Mouse (Mus musculus) c-Kit-positive CD71-negative TER-119-negative erythroid progenitor cells, embryonic 14.5 days (primary cell): ENCODE results near the gene 1110065P20Rik.
A peak's percentile ranks its signal among the peaks of the same experiment; 100 is the strongest.

ENCODE experiments used
- DNase-seq: peaks from one replicate; pipeline ENCODE4 v3.0.0-alpha.2; 2013; ENCODE audit warnings: low read depth

The 1110065P20Rik gene

DNA sequence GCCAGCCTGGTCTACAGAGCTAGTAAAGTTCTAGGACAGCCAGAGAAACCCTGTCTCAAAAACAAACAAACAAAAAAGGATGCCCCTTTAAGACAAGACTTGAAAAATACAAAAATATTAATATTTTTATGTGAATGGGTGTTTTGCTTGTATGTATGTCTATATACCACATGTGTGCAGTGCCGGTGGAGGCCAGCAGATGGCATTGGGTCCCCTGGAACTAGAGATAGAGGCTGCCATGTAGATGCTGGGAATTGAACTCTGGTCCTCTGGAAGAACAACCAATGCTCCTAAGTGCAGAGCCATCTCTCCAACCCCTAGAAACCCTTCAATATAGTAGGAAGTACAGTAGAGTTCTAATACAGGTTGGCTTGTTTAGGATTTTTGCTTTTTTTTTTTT, 10.0 kb downstream of the 1110065P20Rik start:
- no peak for DNase-seq

GRCm38 (mm10) chr4:124838035-124838700, 12.8 kb downstream of the 1110065P20Rik start:
- DNase-seq, result no peak

GRCm38 (mm10) chr4:124832796-124833195, 18.2 kb downstream of the 1110065P20Rik start:
- no peak for DNase-seq

DNA sequence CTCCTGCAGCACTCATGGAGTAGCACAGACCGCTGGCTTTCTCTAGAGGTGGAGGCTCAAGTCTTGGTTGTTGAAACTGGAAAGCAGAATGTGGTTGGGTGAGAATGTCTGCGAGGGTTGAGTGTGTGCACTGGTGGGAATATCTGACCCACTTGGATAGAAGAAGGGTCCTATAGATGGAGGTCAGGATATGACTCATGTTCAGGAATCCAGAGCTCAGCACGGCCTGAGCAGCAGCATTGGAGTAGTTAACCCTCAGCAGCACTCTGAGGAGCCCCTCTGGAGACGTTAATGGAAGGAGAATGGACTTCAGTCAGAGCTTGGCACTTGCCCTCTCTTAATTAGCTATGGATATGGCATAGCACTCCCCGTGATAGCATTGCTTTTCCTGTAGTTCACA, 21.3 kb downstream of the 1110065P20Rik start:
- DNase-seq, result no peak

- DNase-seq, result no peak
These were observed 25.5 kb downstream of the 1110065P20Rik start for GRCm38 (mm10) chr4:124825371-124825965.

DNA sequence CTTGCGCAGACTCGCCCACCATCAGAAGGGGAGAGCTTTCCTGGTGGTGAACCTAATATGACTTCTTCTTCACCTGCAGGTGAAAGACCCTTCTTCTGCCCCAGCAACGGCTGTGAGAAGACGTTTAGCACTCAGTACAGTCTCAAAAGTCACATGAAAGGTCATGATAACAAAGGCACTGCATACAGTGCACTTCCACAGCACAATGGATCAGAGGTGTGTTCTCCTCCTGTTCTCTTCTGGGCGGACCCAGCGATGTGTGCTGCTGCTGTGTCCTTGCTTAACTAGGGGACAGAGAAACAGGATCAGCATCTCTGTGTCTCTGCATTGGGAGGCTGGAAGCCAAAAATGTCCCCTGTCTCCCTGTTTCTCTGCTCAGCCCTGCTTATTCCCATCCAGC, 26.0 kb downstream of the 1110065P20Rik start:
- DNase-seq, result no peak

GRCm38 (mm10) chr4:124818832-124819231, 32.2 kb downstream of the 1110065P20Rik start:
- no peak for DNase-seq

DNA sequence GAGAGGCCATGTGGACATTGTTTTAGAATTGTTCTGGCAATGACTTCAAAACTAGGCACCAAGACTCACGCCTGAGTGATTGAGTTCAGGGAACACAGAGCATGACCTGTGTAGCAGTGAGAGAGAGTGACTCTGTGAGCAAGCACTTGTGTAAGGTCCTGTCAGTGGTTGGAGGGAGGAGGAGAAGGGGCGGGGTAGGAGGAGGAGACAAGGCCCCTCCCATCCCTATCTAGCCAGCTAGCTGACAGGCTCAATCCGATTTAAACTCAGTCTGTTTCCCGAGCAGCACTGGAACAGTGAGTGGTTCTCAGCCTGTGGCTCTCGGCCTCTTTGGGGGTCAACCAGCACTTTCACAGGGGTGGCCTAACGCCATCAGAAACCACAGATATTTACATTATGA, 33.2 kb downstream of the 1110065P20Rik start:
- DNase-seq, result peak; percentile 42

DNA sequence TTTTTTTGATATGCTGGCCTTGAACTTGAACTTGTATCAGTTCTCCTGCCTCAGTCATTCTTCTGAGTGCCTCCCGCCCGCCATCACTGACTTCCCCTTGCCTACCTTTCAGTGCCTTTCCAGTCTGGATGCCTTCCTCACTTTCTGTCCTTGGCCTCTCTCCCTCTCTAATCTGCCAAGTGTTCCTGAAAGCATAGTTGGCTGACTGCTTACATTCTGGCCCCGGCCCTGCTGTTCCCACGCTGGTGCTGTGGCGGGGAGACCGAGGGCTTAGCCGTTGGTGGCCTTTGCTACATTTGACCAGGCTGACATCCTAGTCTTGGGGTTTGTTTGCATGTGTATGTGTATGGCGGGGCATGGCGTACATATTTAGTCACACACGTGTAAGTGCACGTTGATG, 35.1 kb downstream of the 1110065P20Rik start:
- no peak for DNase-seq

DNA sequence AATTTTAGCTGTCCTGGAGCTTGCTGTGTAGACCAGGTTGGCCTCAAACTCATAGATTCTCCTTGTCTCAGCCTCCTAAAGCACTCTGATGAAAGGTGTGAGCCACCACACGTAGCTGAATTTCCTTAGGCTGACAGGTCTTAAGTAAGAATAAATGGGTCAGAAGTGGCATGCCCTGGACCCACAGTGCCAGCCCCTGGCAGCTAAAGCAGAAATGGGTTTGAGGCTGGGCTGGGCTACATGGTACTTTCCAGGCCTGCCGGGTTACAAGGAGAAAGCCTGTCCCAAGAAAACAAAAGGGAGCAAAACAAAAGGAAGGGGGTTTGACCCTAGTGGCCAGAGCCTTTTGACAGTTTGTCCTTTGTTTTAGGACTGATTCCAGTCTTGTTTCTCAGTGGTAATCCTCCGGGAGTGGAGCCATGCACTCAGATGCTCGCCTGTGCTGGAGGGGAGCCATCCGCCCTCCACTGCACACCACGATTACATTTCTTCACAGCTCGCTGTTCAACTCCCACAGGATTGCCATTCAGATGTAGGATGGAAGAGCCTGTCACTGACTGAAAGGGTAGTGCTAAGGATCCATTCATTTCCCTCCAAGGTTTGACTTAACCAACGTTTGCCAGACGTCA, 39.5 kb downstream of the 1110065P20Rik start:
- no peak for DNase-seq

DNA sequence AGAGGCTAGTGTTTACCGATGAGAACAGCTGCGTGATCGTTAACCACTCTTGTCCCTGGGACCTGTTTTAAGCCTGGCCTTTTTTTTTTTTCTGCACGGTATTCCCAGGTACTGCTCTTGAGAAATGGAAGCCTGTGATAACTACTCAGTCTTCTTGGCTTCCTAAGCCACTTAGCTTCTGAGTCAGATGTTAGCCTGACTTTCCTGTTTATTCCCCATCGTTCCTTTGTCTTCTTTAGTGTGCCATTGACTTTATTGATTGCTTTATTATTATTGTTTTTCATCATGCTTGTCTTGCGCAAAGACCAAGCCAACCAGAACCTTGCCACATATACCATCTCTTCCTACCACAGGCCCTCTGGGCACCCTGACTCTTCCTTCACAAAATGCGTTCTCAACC, 40.9 kb downstream of the 1110065P20Rik start:
- DNase-seq, result no peak

GRCm38 (mm10) chr4:124809136-124809883, 41.7 kb downstream of the 1110065P20Rik start:
- no peak for DNase-seq

- DNase-seq, result no peak
These were observed 42.5 kb downstream of the 1110065P20Rik start for GRCm38 (mm10) chr4:124808511-124808910.

GRCm38 (mm10) chr4:124803406-124803805, 47.6 kb downstream of the 1110065P20Rik start:
- DNase-seq, result no peak

GRCm38 (mm10) chr4:124802309-124803260, 48.4 kb downstream of the 1110065P20Rik start:
- DNase-seq, result peak; percentile 97

DNA sequence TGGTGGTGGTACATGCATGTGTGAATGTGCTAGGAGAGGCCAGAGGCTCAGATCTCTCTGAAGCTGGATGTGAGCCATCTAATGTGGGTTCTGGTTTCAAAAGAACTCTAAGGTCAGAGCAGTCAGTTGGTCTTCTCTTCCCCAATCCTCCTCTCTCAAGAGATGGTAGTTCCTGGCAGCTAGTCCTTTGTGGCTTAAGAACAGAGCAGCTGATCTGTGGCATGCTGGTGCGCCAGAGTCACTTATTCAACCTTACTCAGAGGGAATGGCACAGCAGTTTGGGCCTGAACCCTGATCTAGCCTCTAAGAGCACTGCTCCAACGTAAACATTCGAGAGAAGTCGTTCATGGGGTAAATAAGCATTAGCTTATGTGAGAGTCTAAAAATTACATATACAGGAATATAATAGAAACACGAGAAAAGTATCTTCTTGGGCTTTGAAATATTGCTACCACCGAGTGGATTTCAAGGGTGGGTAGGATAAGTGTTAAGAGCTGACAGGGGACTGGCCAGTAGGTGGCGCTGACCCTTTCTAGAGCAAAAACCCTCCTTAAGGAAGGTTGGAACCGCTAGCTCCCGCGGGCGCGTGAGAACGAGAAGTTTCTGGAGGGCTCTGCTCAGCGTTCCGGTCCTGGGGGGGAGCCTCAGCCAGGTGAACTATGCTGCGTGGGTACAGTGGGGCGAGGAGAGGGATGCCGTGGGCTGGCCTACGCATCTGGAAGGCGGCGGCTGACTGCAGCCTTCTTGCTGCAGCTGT, 49.3 kb downstream of the 1110065P20Rik start, which contains the start of gene Mtf1:
Gene Mtf1 (plus strand): TSS at position 553 of the 757 bp plus-strand sequence.
- DNase-seq, result peak; percentile 92
